Mouse (Mus musculus): ENCODE results near the gene Ccdc97.

Gene Ccdc97

DNA sequence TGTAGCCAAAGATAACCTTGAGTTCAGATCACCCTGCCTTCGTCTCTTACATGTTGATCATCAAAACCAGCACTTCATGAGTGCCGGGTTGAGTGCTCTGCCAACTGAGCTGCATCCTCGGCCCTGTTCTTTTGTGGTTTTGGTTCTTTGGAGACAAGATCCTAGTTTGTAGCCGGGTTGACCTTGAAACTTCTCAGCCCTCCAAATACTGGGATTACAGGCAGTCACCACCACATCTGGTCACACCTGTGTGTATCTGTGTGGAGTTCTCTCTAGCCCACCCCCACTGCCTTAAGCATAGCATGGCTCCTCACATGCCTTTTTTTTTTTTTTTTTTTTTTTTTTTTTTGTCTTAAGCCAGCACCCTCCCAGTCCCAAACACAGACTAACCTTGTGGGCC is 48.8 kb downstream of the Ccdc97 start:
- CTCF ChIA-PET, result no interaction called here

DNA sequence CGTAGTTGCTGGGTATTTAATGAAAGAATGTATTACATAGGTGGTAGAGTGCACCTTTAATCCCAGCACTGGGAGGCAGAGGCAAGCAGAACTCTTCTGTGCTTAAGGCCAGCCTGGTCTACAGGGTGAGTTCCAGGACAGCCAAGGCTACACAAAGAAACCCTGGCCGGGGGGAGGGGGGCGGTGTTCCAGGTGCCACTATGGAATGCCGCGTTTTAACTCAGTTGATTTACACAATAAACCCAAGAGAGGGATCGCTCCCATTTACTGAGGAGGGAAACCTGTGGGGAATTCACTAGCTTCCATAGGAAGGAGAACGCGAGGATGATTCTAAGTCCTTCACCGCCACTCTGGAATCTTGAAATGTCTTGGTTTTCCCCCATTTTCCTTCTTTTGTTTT is 49.3 kb downstream of the Ccdc97 start:
- CTCF ChIA-PET, result no interaction called here

DNA sequence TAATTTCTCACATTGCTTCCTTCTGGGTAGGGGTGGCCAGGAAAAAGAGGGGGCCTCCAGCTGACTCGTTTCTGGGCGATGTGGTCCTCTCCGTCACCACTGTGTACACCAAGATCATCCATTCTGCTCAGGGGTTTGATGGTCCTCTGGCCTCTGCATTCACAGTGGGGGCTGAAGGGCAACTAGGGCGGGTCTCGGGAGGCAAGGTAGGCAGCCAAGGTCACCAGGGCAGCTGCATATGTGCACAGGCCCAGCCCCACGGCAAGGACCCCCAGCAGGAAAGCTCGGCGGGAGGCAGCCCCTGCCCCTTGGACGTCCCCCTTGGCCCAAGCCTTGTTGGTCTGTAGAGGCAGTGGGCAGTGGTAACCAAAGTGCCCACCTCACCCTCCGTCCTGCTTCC is 49.7 kb downstream of the Ccdc97 start:
- CTCF ChIA-PET, result interaction anchor here (0.5 to 0.8 kb wide), 2 partner anchors 8 to 13 kb away, joined by 3 read pairs; no protein-coding TSS in a partner anchor

DNA sequence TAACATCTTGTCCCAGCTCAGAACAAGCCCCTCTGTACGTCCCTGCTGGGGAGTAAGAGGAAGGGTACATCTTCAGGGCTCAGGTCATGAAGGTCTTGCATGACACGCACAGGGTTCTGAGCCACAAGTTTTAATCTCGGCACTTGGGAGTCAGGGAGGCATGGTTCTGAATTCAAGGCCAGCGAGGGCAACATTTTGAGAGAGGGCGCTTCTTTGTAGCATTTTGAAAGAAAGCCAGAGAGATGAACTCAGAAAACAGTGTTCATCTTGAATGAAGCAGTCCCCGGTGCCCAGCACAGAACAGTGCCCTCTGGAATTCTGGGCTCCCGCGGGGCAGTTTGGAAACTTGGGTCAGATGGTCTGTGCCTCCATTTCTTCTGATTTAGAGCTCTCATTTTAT is 52.5 kb downstream of the Ccdc97 start:
- CTCF ChIA-PET, result interaction anchor here (0.6 kb wide), 1 partner anchor 389 kb away, joined by 3 read pairs; no protein-coding TSS in a partner anchor
